Mouse (Mus musculus) neural tube, embryonic 11.5 days (tissue): ENCODE measurements at regions not wholly inside any gene's neighbourhood (a gene's known extent, or its start where the extent isn't known, plus 50 kb on each side); places are given as distances from the start of the nearest gene placed in this dataset.
A peak's percentile ranks its signal among the peaks of the same experiment; 100 is the strongest.

Experiments used
- ATAC-seq: fragments of 200-750 bp; cut with Nextera tagmentation; 2 replicates; pipeline ENCODE4 v1.8.0; 2017; ENCODE audit warnings: moderate number of reproducible peaks, mild to moderate bottlenecking, moderate TSS enrichment, moderate library complexity; ENCODE audit not compliant: insufficient read depth, low FRiP score, low TSS enrichment
- DNase-seq: peaks from one replicate; pipeline ENCODE4 v3.0.0-alpha.2; 2015; ENCODE audit warnings: low spot score
- H3K27ac ChIP-seq: fragments of 300-500 bp; sonication (generic); 2 replicates; pipeline ENCODE4 v1.5.1; 2014; ENCODE audit warnings: low read depth, mild to moderate bottlenecking, low read length
- H3K27me3 ChIP-seq: fragments of 300-500 bp; sonication (generic); 2 replicates; pipeline ENCODE4 v1.6.1; 2014; ENCODE audit warnings: mild to moderate bottlenecking, low read length, mixed read lengths; ENCODE audit not compliant: control insufficient read depth, insufficient read depth
- H3K36me3 ChIP-seq: fragments of 300-500 bp; sonication (generic); 2 replicates; pipeline ENCODE4 v1.6.1; 2014; ENCODE audit warnings: mild to moderate bottlenecking, low read length, moderate library complexity, mixed read lengths; ENCODE audit not compliant: control insufficient read depth, insufficient read depth
- H3K4me1 ChIP-seq: fragments of 300-500 bp; sonication (generic); 2 replicates; pipeline ENCODE4 v1.6.1; 2014; ENCODE audit warnings: low read length, mixed read lengths; ENCODE audit not compliant: control insufficient read depth, insufficient read depth
- H3K4me2 ChIP-seq: fragments of 300-500 bp; sonication (generic); 2 replicates; pipeline ENCODE4 v1.6.1; 2014; ENCODE audit warnings: low read depth, mild to moderate bottlenecking, moderate library complexity
- H3K4me3 ChIP-seq: fragments of 300-500 bp; sonication (generic); 2 replicates; pipeline ENCODE4 v1.5.1; 2014; ENCODE audit warnings: low read depth, low read length
- H3K9ac ChIP-seq: fragments of 300-500 bp; sonication (generic); 2 replicates; pipeline ENCODE4 v1.6.1; 2014; ENCODE audit warnings: mild to moderate bottlenecking, low read length
- H3K9me3 ChIP-seq: fragments of 300-500 bp; sonication (generic); 2 replicates; pipeline ENCODE4 v1.6.1; 2016; ENCODE audit warnings: low read length; ENCODE audit not compliant: control insufficient read depth
- WGBS: fragments of 180-500 bp; shearing (Covaris S2); extraction: QIAGEN DNeasy Blood & Tissue Kit; methylation state at CpG from one replicate; pipeline ENCODE4 v1.1.7; 2014; 5-methylcytosine and 5-hydroxymethylcytosine counted together

DNA sequence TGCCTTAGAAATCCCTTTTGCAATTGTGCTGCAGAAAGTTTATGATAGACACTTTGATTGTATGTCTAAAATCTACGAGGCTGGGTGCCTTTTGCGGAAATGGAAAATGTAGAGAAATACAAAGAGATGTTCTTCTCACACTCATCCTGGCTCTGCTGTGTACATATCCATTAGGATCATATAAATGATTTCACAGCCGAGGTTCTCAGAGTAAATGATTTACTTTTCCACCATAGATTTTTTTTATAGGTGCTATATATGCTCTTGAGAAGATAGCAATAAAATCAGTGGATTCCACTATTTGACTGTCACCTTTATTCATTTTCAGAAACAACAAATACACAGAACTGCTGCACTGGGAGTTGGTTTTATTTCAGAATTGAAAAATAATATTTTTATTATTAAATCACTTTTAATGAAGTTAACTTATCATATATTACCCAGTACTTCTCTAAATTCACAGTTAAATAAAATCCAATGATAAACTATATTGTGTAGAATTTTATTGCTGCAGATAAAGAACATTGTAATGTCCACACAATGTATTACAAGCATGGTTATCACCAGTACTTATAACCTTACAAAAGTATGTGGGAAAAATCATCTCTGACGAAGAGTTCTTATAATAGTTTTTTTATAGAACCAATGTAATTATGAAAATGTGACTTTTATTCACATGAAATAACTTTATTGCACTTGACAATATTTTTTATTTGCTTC lies 1385.8 kb downstream of the Pcdh7 start:
- H3K27me3 ChIP-seq = no peaks in the 10 kb centered on the region
- no peaks in the 10 kb centered on the region for H3K9me3 ChIP-seq
- no peak overlapping the region for H3K9ac ChIP-seq
- H3K27ac ChIP-seq = no peak overlapping the region
- H3K4me1 ChIP-seq = no peaks in the 10 kb centered on the region
- H3K36me3 ChIP-seq = no peaks in the 10 kb centered on the region
- DNase-seq (no peak), ATAC-seq (no peak)
- no peak overlapping the region for H3K4me3 ChIP-seq
- H3K4me2 ChIP-seq = no peak overlapping the region
- 85% methylated on average over 4 of the region's 4 CpGs for whole genome bisulfite sequencing

DNA sequence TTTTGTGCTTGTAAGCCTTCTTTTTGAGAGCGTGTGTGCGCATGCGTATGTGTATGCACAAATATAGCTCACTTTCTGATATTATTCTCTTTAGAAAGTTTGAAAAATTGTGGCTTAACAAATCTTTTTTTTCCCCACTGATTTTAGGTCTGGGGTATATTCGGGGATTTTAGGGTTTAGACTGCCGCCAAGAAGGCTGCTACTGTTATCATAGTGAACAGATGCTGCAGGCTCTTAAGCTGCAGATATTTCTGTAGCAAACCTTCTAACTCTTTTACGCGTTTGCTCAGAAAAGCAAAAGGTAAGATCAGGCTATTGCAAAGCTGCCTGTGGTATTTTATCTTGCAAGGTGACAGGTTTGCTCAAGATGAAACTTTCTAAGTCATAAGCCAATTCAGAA lies 1420.5 kb downstream of the Pcdh7 start:
- Histone ChIP-seq H3K9ac (no peak overlapping the region), H3K27me3 (no peaks in the 10 kb centered on the region), H3K4me2 (no peak overlapping the region), H3K9me3 (no peaks in the 10 kb centered on the region), H3K27ac (no peak overlapping the region), H3K4me1 (no peaks in the 10 kb centered on the region), H3K4me3 (no peak overlapping the region), H3K36me3 (no peaks in the 10 kb centered on the region)
- WGBS = 56% methylated on average over 7 of the region's 7 CpGs
- ATAC-seq (no peak), DNase-seq (no peak)

DNA sequence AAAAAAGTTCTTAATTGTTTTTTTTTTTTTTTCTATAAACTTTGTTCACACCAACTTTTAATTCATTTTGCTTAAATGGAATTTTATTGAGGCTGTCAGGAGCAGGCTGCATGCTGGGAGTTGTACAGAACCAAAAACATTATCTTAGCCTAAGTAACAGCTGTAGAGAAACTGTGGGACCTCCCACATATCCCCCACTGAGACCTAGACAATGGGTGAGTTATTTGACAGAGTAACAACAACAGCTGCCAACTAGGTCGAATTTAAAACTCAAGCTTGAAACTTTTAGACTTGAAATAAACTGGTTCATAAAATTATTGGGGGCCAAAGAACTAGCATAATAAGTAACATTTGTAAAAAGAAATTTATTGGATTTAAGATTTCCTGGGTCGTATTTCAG lies 1421.0 kb downstream of the Pcdh7 start:
- Histone ChIP-seq H3K4me3 (no peak overlapping the region), H3K4me2 (no peak overlapping the region), H3K27me3 (no peaks in the 10 kb centered on the region), H3K9me3 (no peaks in the 10 kb centered on the region), H3K9ac (no peak overlapping the region), H3K4me1 (no peaks in the 10 kb centered on the region), H3K36me3 (no peaks in the 10 kb centered on the region), H3K27ac (no peak overlapping the region)
- ATAC-seq (peak; percentile 71; the same call in 1 of the 2 replicates), DNase-seq (peak; percentile 12)
- WGBS = 23% methylated on average over 2 of the region's 2 CpGs
